Mouse (Mus musculus) R1 (cell line): Measurements from ENCODE around the gene Crygf.
"Not testable (repeated sequence)": the region's sequence is repeated elsewhere in the genome, so short reads cannot be mapped to it uniquely, and the experiment has no call there.

Source experiments
- DNase-seq: peaks from one replicate; pipeline ENCODE4 v3.0.0-alpha.2; 2018; ENCODE audit warnings: low read depth, low spot score

The Crygf gene

DNA sequence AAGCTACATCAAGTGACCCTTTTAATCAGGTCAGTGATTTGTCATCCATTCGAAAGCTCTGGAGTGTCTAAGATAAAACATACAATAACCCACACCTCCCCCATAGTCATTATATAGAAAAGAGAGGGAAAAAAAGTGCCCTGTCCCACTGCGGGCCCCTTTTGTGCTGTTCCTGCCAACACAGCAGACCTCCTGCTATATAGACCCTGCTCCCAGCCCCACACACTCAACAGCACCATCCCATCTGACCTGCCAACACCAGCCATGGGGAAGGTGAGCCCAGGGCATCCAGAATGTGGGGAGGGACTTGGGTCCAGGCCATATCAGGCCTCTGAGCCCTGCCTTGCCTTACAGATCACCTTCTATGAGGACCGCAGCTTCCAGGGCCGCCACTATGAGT is at the start of gene Crygf:
Crygf (plus strand) TSS at position 227 of the 400 bp plus-strand sequence.
- no peak for DNase-seq

- no peak for DNase-seq
Measured at GRCm38 (mm10) chr1:65925361-65926210, 734 bp upstream of the Crygf start.

DNA sequence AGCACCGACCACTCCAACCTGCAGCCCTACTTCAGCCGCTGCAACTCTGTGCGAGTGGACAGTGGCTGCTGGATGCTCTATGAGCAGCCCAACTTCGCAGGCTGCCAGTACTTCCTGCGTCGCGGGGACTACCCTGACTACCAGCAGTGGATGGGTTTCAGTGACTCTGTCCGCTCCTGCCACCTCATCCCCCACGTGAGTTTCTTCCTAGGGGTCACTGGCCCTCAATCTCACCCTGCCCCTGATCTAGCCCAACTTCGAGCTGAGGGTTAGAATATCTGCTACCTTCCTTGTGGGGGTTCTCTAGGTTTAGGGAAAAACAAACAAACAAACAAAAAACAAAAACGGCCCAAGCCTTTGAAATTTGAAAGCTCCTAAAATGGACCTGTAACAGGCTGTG is 376 bp downstream of the Crygf start:
- not testable (repeated sequence) for DNase-seq

DNA sequence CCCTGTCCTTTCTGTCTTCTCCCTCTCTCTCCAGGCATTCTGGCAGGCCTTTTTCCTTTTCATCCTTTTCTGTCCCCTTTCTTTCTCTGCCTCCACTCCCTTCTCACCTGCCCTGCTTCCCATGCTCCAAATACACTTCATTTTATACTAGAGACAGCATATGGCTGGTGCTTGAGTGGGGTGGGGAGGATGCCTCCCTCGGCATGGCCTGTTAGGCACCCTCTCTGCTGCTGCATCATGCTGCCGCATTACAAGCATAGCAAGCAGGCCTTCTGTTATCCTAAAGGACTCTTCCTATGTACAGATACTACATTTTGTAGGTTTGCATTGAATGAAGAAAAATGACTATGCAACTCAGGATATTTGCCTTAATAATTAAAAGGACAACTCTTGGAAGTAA is 3.7 kb downstream of the Crygf start:
- no peak for DNase-seq

- no peak for DNase-seq
Measured at GRCm38 (mm10) chr1:65932091-65932812, 5.9 kb downstream of the Crygf start.
